Mouse (Mus musculus): Measurements from ENCODE around the gene Setd7. TPM values are rescaled to one million over a fixed set of nuclear protein-coding genes. Genes with fewer than 3 reads are reported as not detected.

Setd7 gene
- polyA plus RNA-seq, 1 experiment from 2014 or later, result 3.6 TPM

- no peaks in the 10 kb centered on the region for H3K27me3 ChIP-seq (replicated peaks)
- peaks cover 27% of the 10 kb centered on the region for H3K4me1 ChIP-seq (replicated peaks)
- peak overlapping the region; percentile 100 for H3K4me2 ChIP-seq
- H3K4me3 ChIP-seq, result peak overlapping the region; percentile 96
- peak overlapping the region; percentile 98 for H3K27ac ChIP-seq (ENCODE audit: poor library complexity, severe bottlenecking)
- peak; percentile 73 for ATAC-seq (ENCODE audit: insufficient number of reproducible peaks, low FRiP score)
- 1% methylated on average over 80 of the region's 80 CpGs for WGBS
- H3K36me3 ChIP-seq, result peaks cover 9% of the 10 kb centered on the region
- H3K9ac ChIP-seq, result peak overlapping the region; percentile 99
- no peaks in the 10 kb centered on the region for H3K9me3 ChIP-seq (replicated peaks)
Measured at GRCm38 (mm10) chr3:51559594-51560450, 857 bp downstream of the Setd7 start.

DNA sequence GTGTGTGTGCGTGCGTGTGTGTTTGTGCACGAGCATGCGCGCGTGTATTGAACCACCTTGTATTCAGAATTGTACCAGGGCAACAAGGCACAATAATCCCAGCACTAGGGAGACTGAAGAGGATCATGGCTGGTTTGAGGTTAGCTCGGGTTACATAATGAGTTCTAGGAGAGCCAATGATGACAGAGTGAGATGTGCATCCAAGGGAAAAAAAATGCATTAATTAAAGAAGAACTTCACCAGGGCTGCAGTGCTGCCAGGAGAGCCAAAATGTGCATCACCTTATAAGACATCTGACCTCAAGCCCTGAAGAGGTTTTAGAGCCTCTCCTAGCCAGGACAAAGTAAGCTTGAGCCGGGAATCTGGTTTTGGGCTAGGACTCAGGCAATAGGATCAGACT lies 5.1 kb downstream of the Setd7 start:
- WGBS, result 87% methylated on average over 8 of the region's 8 CpGs
- H3K4me1 ChIP-seq (replicated peaks), result peaks cover 47% of the 10 kb centered on the region
- no peak overlapping the region for H3K4me3 ChIP-seq
- H3K36me3 ChIP-seq, result peaks cover 9% of the 10 kb centered on the region
- no peak overlapping the region for H3K4me2 ChIP-seq
- no peaks in the 10 kb centered on the region for H3K27me3 ChIP-seq (replicated peaks)
- no peaks in the 10 kb centered on the region for H3K9me3 ChIP-seq (replicated peaks)
- no peak overlapping the region for H3K27ac ChIP-seq (ENCODE audit: poor library complexity, severe bottlenecking)
- no peak overlapping the region for H3K9ac ChIP-seq
- ATAC-seq (ENCODE audit: insufficient number of reproducible peaks, low FRiP score), result no peak

DNA sequence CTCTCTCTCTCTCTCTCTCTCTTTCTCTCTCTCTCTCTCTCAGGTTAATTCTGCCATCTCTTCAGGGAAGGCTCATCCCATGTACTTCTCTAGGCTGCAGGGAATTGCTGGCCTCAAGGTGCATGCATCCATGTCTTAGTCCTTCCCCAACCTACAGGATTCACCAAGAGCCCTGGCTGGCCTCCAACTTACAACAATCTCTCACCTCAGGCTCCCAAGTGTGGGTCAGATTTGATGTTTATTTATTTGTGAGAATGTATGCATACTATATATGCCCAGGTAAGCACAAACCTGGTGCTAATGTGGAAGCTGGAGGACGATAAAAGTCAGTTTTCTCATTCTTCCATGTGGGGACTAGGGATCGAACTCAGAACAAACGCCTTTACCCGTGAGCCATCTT lies 5.8 kb downstream of the Setd7 start:
- no peak for ATAC-seq (ENCODE audit: insufficient number of reproducible peaks, low FRiP score)
- Histone ChIP-seq H3K9ac (no peak overlapping the region; the same call in 1 of the 2 replicates), H3K4me3 (no peak overlapping the region), H3K27me3 (replicated peaks) (no peaks in the 10 kb centered on the region), H3K27ac (ENCODE audit: poor library complexity, severe bottlenecking) (peak overlapping the region; percentile 58; the same call in 1 of the 2 replicates), H3K9me3 (replicated peaks) (no peaks in the 10 kb centered on the region), H3K4me2 (no peak overlapping the region), H3K4me1 (replicated peaks) (peaks cover 47% of the 10 kb centered on the region), H3K36me3 (peaks cover 15% of the 10 kb centered on the region)
- WGBS, result 87% methylated on average over 4 of the region's 4 CpGs

- 45% methylated on average over 9 of the region's 9 CpGs for WGBS
- no peak for ATAC-seq (ENCODE audit: insufficient number of reproducible peaks, low FRiP score)
- Histone ChIP-seq H3K4me1 (replicated peaks) (peaks cover 47% of the 10 kb centered on the region), H3K9me3 (replicated peaks) (no peaks in the 10 kb centered on the region), H3K27ac (ENCODE audit: poor library complexity, severe bottlenecking) (peak overlapping the region; percentile 58), H3K27me3 (replicated peaks) (no peaks in the 10 kb centered on the region), H3K4me3 (no peak overlapping the region), H3K4me2 (peak overlapping the region; percentile 40), H3K9ac (0 out of 2 replicates have a peak overlapping the region, but pooled peaks have one; percentile 25), H3K36me3 (peaks cover 22% of the 10 kb centered on the region)
Measured at GRCm38 (mm10) chr3:51554067-51554466, 6.6 kb downstream of the Setd7 start.

DNA sequence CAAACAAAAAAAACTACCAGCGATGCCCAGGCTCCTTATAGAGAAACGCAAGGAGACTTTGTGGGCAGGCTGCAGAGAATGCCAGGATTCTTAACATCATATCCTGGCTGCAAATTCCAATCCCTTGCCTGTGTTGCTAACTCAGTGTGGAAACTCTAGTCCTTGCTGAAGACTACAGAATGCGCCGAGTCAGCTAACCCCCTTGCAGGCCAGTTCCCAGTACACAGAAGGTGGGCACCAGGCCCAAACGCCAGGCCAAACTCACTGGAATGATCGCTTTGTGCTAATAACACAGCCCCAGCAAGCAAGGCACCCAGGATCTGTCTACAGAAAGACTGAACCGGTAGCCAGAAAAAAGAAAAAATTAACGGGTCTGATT lies 7.2 kb downstream of the Setd7 start:
- no peaks in the 10 kb centered on the region for H3K9me3 ChIP-seq (replicated peaks)
- no peaks in the 10 kb centered on the region for H3K27me3 ChIP-seq (replicated peaks)
- H3K4me3 ChIP-seq, result no peak overlapping the region
- peak overlapping the region; percentile 58 for H3K27ac ChIP-seq (ENCODE audit: poor library complexity, severe bottlenecking)
- H3K36me3 ChIP-seq, result peaks cover 28% of the 10 kb centered on the region
- WGBS, result 45% methylated on average over 8 of the region's 8 CpGs
- no peak overlapping the region for H3K9ac ChIP-seq
- peak overlapping the region; percentile 40 for H3K4me2 ChIP-seq
- H3K4me1 ChIP-seq (replicated peaks), result peaks cover 44% of the 10 kb centered on the region
- no peak for ATAC-seq (ENCODE audit: insufficient number of reproducible peaks, low FRiP score)

DNA sequence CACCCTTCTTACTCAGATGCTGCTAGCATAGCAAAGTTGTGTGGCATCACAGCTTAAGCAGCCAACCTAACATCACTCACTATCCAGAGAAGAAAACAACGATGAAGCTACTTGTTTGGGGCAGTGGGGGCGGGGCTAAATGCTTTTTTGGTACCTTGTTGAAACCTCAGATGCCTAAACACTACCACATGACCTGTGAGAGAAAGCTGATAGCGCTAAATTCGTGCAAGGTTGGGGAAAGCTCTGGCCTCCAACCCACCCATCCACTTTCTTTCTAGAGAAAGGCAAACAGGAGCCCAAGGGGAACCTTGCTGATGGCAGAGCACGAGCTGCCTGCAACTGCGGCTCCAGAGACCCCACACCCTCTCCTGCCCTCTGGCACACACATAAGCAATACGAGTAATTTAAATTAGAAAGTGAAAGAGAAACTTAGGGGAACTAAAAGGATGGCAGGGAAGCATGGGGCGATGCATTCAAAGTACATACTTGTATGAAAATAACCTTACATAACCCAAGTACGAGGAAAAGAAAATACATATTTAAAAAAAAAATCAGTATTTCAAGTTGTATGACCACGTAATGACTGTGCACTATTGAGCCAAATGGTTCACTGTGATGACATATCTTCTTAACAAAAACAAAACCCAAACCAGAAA lies 7.7 kb downstream of the Setd7 start:
- ATAC-seq (ENCODE audit: insufficient number of reproducible peaks, low FRiP score), result no peak
- WGBS, result 48% methylated on average over 10 of the region's 10 CpGs
- no peaks in the 10 kb centered on the region for H3K9me3 ChIP-seq (replicated peaks)
- peak overlapping the region; percentile 58; the same call in 1 of the 2 replicates for H3K27ac ChIP-seq (ENCODE audit: poor library complexity, severe bottlenecking)
- peaks cover 44% of the 10 kb centered on the region for H3K4me1 ChIP-seq (replicated peaks)
- H3K27me3 ChIP-seq (replicated peaks), result no peaks in the 10 kb centered on the region
- H3K4me2 ChIP-seq, result peak overlapping the region; percentile 63
- H3K36me3 ChIP-seq, result peaks cover 32% of the 10 kb centered on the region
- H3K4me3 ChIP-seq, result no peak overlapping the region
- peak overlapping the region; percentile 43; the same call in 1 of the 2 replicates for H3K9ac ChIP-seq

DNA sequence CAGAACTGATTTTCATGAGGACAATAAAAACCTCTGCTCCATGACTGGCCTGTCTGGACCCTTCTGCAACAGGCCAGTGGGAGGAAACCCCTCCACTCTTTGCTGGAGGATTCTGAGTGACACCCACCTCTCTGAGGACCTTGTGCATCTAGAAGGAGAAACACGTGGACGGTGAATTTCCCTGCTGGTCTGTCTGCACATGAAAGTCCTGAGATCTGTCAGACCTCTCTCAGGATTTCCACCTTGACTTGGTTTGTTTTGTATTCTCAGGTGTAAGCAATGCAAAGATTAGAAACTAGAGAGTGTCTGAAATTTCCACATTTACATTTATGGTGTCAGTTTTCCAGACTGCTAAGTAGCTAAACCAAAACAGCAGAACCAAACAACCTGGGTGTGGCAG lies 8.5 kb downstream of the Setd7 start:
- H3K4me2 ChIP-seq, result peak overlapping the region; percentile 63; the same call in 1 of the 2 replicates
- no peak for ATAC-seq (ENCODE audit: insufficient number of reproducible peaks, low FRiP score)

DNA sequence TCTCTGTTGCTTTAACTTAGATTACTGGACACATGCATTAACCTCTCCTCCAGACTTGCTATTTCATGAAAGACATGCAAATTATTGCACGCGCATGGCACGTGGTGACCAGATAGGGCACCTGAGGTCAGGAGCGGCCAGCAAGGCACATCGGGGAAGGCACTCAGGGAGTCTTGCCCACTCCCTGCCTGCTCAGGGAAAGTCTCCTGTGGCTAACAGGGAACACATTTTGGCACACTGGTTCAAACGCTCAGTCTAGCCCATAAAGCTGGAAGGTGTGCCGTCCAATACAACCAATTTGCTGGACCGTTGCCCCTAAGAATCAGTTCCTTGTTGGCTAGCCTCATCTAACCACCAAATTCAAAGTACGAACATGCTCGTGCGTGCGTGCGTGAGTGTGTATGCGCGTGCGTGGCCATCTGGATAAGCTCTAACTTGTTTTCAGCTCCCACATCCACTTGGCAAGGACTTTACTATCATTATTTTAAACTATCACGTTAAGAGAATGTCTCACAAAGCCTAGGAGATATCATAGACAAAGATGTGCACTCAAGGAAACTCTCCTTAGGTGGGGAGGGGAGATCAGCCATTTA lies 11.6 kb downstream of the Setd7 start:
- Histone ChIP-seq H3K27me3 (replicated peaks) (no peaks in the 10 kb centered on the region), H3K4me1 (replicated peaks) (peaks cover 29% of the 10 kb centered on the region), H3K36me3 (peaks cover 40% of the 10 kb centered on the region), H3K4me3 (no peak overlapping the region), H3K4me2 (no peak overlapping the region), H3K9ac (no peak overlapping the region), H3K27ac (ENCODE audit: poor library complexity, severe bottlenecking) (no peak overlapping the region), H3K9me3 (replicated peaks) (no peaks in the 10 kb centered on the region)
- 86% methylated on average over 17 of the region's 17 CpGs for WGBS
- ATAC-seq (ENCODE audit: insufficient number of reproducible peaks, low FRiP score), result no peak

More for the DNA sequence above, 8.5 kb downstream of the Setd7 start:
- Histone ChIP-seq H3K27me3 (replicated peaks) (no peaks in the 10 kb centered on the region), H3K9ac (no peak overlapping the region), H3K36me3 (peaks cover 26% of the 10 kb centered on the region), H3K4me3 (no peak overlapping the region), H3K27ac (ENCODE audit: poor library complexity, severe bottlenecking) (no peak overlapping the region; the same call in 1 of the 2 replicates), H3K9me3 (replicated peaks) (no peaks in the 10 kb centered on the region), H3K4me1 (replicated peaks) (peaks cover 46% of the 10 kb centered on the region)
- WGBS, result 71% methylated on average over 2 of the region's 2 CpGs

- Histone ChIP-seq H3K4me1 (replicated peaks) (peaks cover 15% of the 10 kb centered on the region), H3K4me2 (no peak overlapping the region), H3K27ac (ENCODE audit: poor library complexity, severe bottlenecking) (no peak overlapping the region), H3K9me3 (replicated peaks) (no peaks in the 10 kb centered on the region), H3K27me3 (replicated peaks) (no peaks in the 10 kb centered on the region), H3K4me3 (no peak overlapping the region), H3K9ac (no peak overlapping the region), H3K36me3 (peaks cover 48% of the 10 kb centered on the region)
- ATAC-seq (ENCODE audit: insufficient number of reproducible peaks, low FRiP score), result no peak
- WGBS, result 64% methylated on average over 6 of the region's 6 CpGs
Measured at GRCm38 (mm10) chr3:51547577-51547976, 13.1 kb downstream of the Setd7 start.

DNA sequence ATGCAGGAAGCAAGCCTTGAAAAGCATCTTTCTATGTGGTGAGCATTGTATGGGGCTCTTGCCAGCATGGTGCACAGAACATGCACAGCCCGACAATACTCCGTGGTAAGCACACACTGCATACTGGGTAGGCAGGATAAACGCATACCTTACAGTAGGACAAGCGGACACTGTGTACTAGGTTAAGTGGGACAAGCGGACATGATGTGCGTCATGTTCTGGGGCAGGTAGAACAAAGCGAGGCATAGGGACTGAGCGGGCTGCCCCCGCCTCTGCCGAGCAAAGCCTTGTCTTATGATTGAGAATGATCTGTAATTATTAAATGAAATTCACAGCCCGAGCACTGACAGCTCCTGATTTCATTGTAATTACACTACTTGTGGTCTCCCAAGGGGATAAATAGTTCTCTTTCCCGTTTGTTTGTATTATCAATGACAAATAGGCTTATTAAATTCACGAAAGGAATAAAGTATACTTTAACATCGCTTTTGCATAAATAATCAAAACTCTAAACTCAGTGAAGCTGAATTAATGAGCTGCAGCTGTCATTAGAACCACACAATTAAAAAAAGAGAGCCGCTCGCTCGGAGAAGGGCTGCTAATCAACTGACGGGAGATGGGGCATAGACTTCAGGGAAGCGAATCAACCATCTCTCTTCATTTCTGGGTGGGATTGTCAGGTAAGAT lies 16.1 kb downstream of the Setd7 start:
- H3K4me1 ChIP-seq (replicated peaks), result peaks cover 9% of the 10 kb centered on the region; the same call in 1 of the 2 replicates
- H3K9me3 ChIP-seq (replicated peaks), result no peaks in the 10 kb centered on the region
- H3K27ac ChIP-seq (ENCODE audit: poor library complexity, severe bottlenecking), result no peak overlapping the region
- H3K36me3 ChIP-seq, result peaks cover 68% of the 10 kb centered on the region
- no peaks in the 10 kb centered on the region for H3K27me3 ChIP-seq (replicated peaks)
- no peak overlapping the region for H3K9ac ChIP-seq
- ATAC-seq (ENCODE audit: insufficient number of reproducible peaks, low FRiP score), result no peak
- no peak overlapping the region for H3K4me3 ChIP-seq
- H3K4me2 ChIP-seq, result no peak overlapping the region
- 90% methylated on average over 19 of the region's 19 CpGs for WGBS
